Mouse (Mus musculus) cerebellum, postnatal 10 days (tissue): Measurements from ENCODE around the gene Atp9a.
A peak's percentile ranks its signal among the peaks of the same experiment; 100 is the strongest.

Experiments used
- DNase-seq, 2 experiments: peaks; one replicate each; pipeline ENCODE4 v3.0.0; 2021; ENCODE audit warnings: mixed read lengths in 2 of 2

The Atp9a gene

GRCm38 (mm10) chr2:168738854-168739253, 3.4 kb downstream of the Atp9a start:
- DNase-seq = peak; percentile 35 to 49

GRCm38 (mm10) chr2:168737878-168738277, 4.3 kb downstream of the Atp9a start:
- no peak for DNase-seq

DNA sequence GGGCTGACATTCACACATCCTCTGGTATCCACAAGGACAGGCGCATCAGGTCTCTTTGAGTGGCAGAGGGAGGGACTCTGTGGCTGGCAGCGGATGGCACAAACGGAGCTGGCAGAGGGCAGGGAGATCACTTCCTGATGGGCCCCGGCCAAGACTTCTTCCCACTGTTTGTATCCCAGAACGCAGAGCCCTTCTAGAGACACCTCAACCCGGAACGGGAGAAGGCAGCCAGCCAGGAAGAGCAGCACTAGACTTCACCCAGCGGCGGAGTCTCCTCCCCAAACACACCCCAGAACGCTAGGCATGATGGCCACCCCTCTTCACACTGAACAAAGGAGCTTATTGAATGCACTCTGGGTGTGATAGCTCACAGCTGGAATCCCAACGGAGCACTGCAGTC, 8.2 kb downstream of the Atp9a start:
- DNase-seq = peak; percentile 81 to 82

DNA sequence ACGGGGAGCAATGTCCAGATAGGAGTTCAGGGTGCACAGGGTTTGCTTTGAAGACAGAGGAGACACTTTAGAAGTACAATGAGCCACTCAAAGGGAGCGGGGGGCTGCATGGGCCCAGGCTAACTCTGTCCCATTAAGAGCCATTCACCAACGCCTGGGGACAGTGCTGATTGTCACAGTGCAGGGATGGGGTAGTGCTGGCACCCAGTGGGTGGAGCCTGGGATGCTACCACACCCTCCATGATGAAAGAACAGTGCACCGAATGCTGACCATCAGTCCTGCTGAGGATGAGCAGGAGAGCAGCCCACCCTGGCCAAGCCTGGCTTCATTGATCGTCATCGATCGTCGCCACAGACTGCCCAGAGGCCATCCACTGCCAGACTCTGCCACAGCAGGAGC, 11.0 kb downstream of the Atp9a start:
- DNase-seq = no peak

DNA sequence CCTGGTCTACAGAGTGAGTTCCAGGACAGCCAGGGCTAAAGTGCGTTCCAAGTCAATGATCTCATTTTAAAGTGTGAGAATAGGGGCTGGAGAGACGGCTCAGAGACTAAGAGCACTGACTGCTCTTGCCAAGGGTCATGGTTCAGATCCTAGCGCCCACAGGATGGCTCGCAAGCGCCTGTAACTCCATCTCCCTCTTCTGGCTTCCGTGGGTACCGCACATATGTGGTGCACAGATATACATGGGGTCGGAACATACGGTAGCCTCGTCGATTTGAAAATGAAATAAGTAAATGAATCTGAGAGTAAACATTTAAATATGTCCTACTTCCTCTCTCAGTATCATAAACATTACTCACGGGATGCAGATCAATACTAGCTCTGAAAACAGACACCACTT, 12.5 kb downstream of the Atp9a start:
- DNase-seq = no peak

GRCm38 (mm10) chr2:168728045-168728444, 14.2 kb downstream of the Atp9a start:
- DNase-seq = no peak

GRCm38 (mm10) chr2:168726007-168726406, 16.2 kb downstream of the Atp9a start:
- peak; percentile 45 to 56 for DNase-seq

DNA sequence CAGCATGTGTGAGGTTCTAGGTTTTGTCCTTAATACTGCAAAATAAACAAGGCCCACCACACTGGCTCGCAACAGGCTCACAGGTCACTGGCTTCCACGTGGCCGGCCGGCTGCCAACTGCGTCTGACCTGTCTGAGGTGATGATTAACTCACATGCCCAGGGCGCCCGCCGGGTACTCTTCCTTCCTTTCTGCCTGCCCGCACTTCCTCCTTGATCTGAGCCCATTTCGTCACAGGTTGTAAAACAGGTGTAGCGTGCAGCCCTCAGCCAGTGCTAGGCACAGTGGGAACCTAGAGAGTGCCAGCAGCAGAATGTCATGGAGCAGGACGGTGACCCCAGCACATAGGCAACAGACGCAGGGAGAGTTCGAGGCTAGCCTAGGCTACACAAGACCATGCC, 20.9 kb downstream of the Atp9a start:
- DNase-seq = peak; percentile 48 to 51

GRCm38 (mm10) chr2:168719742-168720141, 22.5 kb downstream of the Atp9a start:
- no peak for DNase-seq

- peak; percentile 71 to 72 for DNase-seq
Measured at GRCm38 (mm10) chr2:168718735-168719134, 23.5 kb downstream of the Atp9a start.

- no peak for DNase-seq
Measured at GRCm38 (mm10) chr2:168718267-168718666, 23.9 kb downstream of the Atp9a start.

DNA sequence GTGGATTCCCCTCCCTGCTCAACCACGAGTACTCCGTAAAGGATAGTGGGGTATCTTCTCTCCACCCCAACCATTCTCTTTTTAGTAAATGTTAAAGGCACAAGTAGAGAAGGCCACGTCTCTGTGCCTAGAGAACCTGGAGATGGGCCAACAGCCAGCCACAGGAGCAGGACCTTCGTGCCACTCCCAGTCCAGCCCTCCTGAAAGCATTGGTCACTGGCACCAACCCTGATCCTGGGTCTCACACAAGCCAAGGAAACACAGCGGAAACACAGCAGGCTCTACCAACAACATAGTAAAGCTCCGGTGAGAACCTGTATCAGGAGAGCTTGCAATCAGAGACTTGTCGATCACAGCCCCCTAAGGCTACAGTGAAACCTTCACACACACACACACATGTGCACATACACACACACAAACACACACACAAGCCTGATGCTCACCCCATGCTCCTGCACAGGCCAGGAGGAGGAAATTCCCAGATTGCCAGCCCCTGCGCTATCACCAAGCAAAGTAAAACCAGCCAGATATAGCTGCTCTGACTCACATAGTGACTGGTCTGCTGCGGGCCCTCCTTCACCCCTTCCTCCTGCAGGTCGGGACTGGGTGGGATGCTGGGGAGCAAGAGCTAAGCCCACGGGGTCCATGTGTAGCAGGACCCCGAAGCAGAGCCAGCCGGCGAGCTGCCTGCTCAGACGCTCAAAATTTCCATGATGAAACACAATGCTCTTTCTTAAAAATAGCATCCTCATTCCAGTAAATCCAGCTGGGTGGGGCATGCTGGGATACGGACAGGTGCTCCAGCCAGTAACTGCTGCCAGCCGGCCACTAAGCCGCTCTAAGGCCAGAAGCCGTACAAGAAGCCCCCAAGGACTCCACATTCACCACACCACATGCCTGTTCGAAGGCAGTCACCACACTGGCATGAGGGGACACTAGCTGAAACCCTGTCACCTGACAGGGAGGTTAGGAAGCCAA, 29.7 kb downstream of the Atp9a start:
- DNase-seq = peak; percentile 44 to 51

- DNase-seq = no peak
Measured at GRCm38 (mm10) chr2:168710979-168711378, 31.2 kb downstream of the Atp9a start.

DNA sequence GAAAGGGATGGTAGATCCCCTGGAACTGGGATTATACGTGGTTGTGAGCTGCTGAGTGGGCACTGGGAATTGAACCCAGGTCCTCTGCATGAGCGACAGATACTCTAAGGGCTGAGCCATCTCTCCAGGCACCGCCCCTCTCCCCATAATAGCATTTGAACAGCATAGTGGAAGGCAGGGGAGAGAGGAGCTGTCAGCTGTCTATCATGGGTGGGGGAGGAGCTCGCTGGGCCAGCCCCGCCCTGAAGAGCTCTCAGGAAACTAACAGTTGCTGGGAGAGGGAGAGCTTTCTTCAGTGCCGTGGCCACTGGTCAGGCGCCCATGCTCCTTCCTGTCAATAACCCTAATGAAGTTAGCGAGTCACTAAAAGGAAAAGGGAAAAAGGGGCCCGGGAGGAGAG, 34.4 kb downstream of the Atp9a start:
- DNase-seq = no peak

GRCm38 (mm10) chr2:168702266-168702665, 39.9 kb downstream of the Atp9a start:
- DNase-seq = peak; percentile 60 to 70

GRCm38 (mm10) chr2:168695027-168695403, 47.2 kb downstream of the Atp9a start:
- DNase-seq = no peak

DNA sequence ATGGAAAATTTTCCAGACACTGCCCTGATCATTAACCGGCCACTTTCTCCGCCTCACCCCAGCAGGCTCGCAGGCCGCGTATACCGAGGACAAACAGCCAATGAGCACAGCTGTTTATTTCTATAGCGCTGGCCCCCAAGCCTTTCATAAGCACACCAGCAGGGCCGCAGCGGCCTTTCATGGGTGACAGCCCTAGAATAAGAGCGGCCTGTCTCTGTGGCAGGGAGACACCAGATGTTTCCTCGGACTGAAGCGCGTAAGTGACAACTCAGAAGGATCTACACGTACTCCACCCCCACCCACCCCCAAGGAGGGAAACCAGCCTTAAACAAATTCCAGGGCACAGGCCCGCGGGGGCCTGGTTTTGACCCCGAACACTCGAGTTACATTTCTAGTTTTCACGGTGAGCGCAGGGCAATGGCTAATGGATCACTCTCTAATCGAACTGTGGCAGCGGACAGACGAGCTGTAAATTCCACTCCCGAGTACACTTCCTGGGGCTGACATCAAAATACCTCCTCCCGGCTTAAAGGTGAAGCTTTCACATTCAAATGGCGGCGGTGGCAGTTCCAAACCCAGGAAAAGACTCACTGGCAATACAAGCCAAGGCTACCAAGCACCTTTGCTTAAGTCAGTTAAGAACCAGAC, 47.7 kb downstream of the Atp9a start:
- DNase-seq = no peak

- peak; percentile 83 to 86 for DNase-seq
Measured at GRCm38 (mm10) chr2:168691774-168692173, 50.4 kb downstream of the Atp9a start.

DNA sequence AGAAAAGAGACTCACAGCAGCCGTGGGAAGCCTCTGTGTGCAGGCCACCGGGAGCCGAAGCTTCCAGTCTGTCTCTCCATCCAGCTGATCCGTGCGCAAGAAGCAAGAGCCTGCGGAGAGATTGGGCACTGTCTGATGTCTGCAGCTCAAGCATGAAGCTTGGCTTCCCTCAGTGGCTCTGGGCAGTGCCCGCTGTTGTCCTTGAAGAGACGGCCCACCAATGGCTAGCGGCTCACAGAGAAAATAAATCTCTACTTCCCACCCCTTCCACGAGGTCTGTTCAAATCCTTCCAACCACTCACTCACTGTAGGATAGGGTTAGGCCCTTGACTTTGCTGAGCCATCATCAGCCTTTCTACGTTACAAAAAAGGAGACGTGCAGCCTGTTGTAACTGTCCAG, 54.9 kb downstream of the Atp9a start:
- peak in 1 of 2 experiments; percentile 54 for DNase-seq

GRCm38 (mm10) chr2:168685909-168686308, 56.3 kb downstream of the Atp9a start:
- DNase-seq = no peak

DNA sequence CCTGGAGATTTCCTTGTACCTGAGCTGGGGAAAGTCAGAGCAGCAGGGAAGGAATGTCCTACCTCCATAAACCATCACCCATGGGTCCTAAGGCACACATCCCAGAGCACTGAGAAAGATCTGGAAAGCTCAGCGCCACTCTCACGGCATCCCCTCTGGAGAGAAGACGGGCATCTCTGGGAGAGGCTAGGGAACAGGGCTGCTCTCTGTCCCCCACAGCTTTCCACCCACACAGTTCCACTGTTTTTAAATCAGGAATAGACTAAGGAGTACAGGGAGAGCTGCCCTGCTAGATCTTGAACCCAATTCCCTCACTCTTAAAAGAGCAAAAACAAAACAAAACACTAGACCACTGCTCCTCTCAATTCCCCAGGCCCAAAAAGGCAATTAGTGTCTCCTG, 57.5 kb downstream of the Atp9a start:
- no peak for DNase-seq

DNA sequence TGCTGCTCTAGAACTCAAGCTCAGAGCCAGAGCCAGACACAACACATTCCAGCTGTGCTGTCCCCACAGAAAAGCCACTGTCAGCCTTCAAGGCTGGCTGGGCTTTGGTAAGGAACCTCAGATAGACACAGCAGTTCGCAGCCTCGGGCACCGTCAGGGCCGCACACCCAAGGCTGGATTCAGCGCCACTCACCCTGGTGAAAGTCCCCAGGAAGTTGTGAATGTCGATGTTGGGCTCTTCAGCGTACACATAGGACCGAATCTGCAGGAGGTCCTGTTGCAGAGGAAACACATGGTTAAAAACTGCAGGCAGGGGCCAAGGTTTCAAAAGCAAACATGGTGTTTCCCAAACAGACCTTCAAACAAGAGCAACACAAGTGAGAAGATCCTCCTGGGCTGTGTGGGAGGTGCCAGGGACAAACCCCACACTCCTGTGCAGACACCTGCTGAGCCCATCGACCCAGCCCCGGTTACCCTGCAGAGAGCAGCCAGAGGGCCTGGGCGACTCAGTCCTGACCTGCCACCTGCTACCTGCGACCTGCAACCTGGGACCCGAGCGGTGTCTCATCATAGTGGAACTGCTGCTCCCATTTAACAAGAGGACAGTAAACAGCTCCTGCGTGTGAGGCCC, 58.6 kb downstream of the Atp9a start:
- no peak for DNase-seq

- no peak for DNase-seq
Measured at GRCm38 (mm10) chr2:168682721-168683120, 59.5 kb downstream of the Atp9a start.

GRCm38 (mm10) chr2:168681531-168681930, 60.7 kb downstream of the Atp9a start:
- no peak for DNase-seq
